Mouse (Mus musculus) Muller cell, postnatal 12 days (primary cell): ENCODE results near the gene Olfr596.
"Not testable (repeated sequence)": the region's sequence is repeated elsewhere in the genome, so short reads cannot be mapped to it uniquely, and the experiment has no call there.

ENCODE experiments used
- DNase-seq: peaks from one replicate; pipeline ENCODE4 v3.0.0-alpha.2; 2015; ENCODE audit errors: inconsistent ontology term

The Olfr596 gene

GRCm38 (mm10) chr7:103305348-103305747, at the start of gene Olfr596:
TSS of gene Olfr596 (plus strand) at chr7:103305648.
- DNase-seq, result not testable (repeated sequence)

- DNase-seq, result not testable (repeated sequence)
Observed at GRCm38 (mm10) chr7:103316015-103316414, 10.6 kb downstream of the Olfr596 start, which contains the start of gene Olfr597. TSS of gene Olfr597 (plus strand) at chr7:103316315.

GRCm38 (mm10) chr7:103323268-103323667, 17.8 kb downstream of the Olfr596 start, which contains the start of gene Olfr598:
TSS of gene Olfr598 (plus strand) at chr7:103323568.
- DNase-seq, result no peak

- no peak for DNase-seq
Observed at GRCm38 (mm10) chr7:103335617-103336016, 30.2 kb downstream of the Olfr596 start, which contains the start of gene Olfr599. TSS of gene Olfr599 (plus strand) at chr7:103335917.

GRCm38 (mm10) chr7:103349569-103349968, 44.1 kb downstream of the Olfr596 start, which contains the start of gene Olfr600:
TSS of gene Olfr600 (minus strand) at chr7:103349669.
- no peak for DNase-seq
